Mouse (Mus musculus): ENCODE measurements around the gene Serpina3a. TPM values are rescaled to one million over a fixed set of nuclear protein-coding genes. Genes with fewer than 3 reads are reported as not detected.

Gene Serpina3a
- total RNA-seq, 2 experiments from 2014 or later = not detected

GRCm38 (mm10) chr12:104140543-104141103 is 28.1 kb downstream of the Serpina3a start:
- ATAC-seq (replicated peaks; ENCODE audit: low FRiP score, poor library complexity, severe bottlenecking) = no peak

GRCm38 (mm10) chr12:104141506-104141905 is 29.0 kb downstream of the Serpina3a start:
- ATAC-seq (replicated peaks; ENCODE audit: low FRiP score, poor library complexity, severe bottlenecking) = no peak

GRCm38 (mm10) chr12:104142427-104142826 is 29.9 kb downstream of the Serpina3a start:
- ATAC-seq (replicated peaks; ENCODE audit: low FRiP score, poor library complexity, severe bottlenecking) = no peak

DNA sequence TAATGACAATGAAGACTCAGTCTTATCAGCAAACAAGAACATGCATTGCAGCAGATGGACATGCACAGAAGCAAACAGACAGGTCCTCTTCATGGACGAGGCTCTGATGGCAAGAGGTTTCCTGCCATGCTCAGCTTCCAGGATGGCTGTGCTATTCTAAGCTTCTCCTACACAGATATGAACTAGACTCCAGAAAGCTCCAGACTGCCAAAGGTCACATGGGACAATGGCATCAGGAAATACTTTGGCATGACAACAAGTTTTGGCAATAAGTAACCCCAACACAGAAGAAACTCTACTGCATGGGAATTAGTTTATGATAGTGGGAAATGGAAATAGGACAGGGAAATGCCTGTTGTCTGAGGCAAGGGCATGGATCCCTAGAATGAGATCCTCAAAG is 30.8 kb downstream of the Serpina3a start:
- no peak for ATAC-seq (replicated peaks; ENCODE audit: low FRiP score, poor library complexity, severe bottlenecking)

DNA sequence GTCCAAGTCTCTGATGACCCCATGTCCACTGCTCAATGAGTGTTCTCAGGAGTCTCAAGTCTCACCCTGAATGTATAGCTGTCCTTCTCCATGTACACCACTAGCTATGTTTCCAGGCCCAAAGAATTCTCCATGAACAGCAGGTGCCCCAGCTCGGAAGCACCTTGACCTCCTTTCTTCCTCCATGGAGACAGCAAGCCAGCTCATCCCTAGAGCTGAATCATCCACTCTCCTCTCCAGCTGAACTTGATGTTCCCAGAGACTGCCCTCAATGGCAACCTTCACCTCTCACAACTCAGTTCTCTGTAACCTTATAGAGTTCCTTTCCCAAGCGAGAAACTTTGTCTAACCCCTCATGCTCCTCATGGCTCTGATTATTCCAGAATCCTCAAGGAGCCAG is 33.0 kb downstream of the Serpina3a start:
- no peak for ATAC-seq (replicated peaks; ENCODE audit: low FRiP score, poor library complexity, severe bottlenecking)

GRCm38 (mm10) chr12:104151989-104152388 is 39.5 kb downstream of the Serpina3a start:
- no peak for ATAC-seq (replicated peaks; ENCODE audit: low FRiP score, poor library complexity, severe bottlenecking)

DNA sequence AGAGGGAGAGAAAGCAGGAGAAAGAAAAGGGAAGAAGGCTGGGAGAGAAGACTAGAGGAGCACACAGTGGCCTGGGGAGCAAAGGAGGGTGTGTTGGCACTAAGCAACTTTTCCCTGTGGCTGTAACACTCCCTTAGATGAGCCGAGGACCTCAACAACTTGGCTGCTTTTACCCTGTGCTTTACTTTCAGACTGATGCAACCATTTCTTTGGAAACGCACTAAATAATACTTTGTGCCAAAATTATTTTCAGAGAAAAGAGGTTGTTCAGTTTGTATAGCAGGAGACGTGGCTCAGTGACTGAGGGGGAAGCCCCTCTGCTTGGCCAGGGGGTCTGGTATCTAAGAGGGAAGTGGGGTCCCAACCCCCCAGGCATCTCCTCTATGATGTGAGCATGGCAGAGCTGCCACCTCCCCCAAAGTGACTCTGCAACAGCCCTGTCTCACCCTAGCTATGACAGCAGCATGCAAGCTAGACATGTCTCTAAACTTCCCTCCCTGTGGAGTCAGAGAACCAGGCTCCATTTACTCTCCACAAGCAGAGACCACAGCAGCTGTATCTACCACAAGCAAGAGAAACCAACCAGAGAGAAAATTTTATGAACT is 40.6 kb downstream of the Serpina3a start:
- no peak for ATAC-seq (replicated peaks; ENCODE audit: low FRiP score, poor library complexity, severe bottlenecking)

GRCm38 (mm10) chr12:104153656-104154055 is 41.1 kb downstream of the Serpina3a start, which contains the start of gene Serpina3c:
Gene Serpina3c, minus strand, starts transcription at chr12:104153870.
- no peak for ATAC-seq (replicated peaks; ENCODE audit: low FRiP score, poor library complexity, severe bottlenecking)

Other genes with a start within 250 kb of the Serpina3a start
- gene Serpina1a, start 249.2 kb upstream of the Serpina3a start, total RNA-seq (2015; ENCODE audit: low replicate concordance) = not detected in 2 replicates
- not detected in 2 replicates for gene Serpina1a, start 249.2 kb upstream of the Serpina3a start, total RNA-seq (2017; ENCODE audit: low replicate concordance)
- gene Serpina1c, start 207.8 kb upstream of the Serpina3a start, total RNA-seq (2015; ENCODE audit: low replicate concordance) = not detected in 2 replicates
- not detected in 2 replicates for gene Serpina1c, start 207.8 kb upstream of the Serpina3a start, total RNA-seq (2017; ENCODE audit: low replicate concordance)
- gene Serpina1e, start 153.7 kb upstream of the Serpina3a start, total RNA-seq (2015; ENCODE audit: low replicate concordance) = not detected in 2 replicates
- not detected in 2 replicates for gene Serpina1e, start 153.7 kb upstream of the Serpina3a start, total RNA-seq (2017; ENCODE audit: low replicate concordance)
- gene Serpina11, start 122.8 kb upstream of the Serpina3a start, total RNA-seq (2015; ENCODE audit: low replicate concordance) = not detected in 2 replicates
- gene Serpina11, start 122.8 kb upstream of the Serpina3a start, total RNA-seq (2017; ENCODE audit: low replicate concordance) = not detected in 2 replicates
- not detected in 2 replicates for gene Serpina9, start 99.0 kb upstream of the Serpina3a start, total RNA-seq (2015; ENCODE audit: low replicate concordance)
- not detected in 2 replicates for gene Serpina9, start 99.0 kb upstream of the Serpina3a start, total RNA-seq (2017; ENCODE audit: low replicate concordance)
- not detected in 2 replicates for gene Serpina12, start 68.3 kb upstream of the Serpina3a start, total RNA-seq (2015; ENCODE audit: low replicate concordance)
- gene Serpina12, start 68.3 kb upstream of the Serpina3a start, total RNA-seq (2017; ENCODE audit: low replicate concordance) = not detected in 2 replicates
- not detected in 2 replicates for gene Serpina5, start 11.6 kb upstream of the Serpina3a start, total RNA-seq (2015; ENCODE audit: low replicate concordance)
- gene Serpina5, start 11.6 kb upstream of the Serpina3a start, total RNA-seq (2017; ENCODE audit: low replicate concordance) = not detected in 2 replicates
- gene Serpina3b, start 15.3 kb downstream of the Serpina3a start, total RNA-seq (2015; ENCODE audit: low replicate concordance) = not detected in 2 replicates
- gene Serpina3b, start 15.3 kb downstream of the Serpina3a start, total RNA-seq (2017; ENCODE audit: low replicate concordance) = not detected in 2 replicates
- gene Serpina3c, start 41.1 kb downstream of the Serpina3a start, total RNA-seq (2015; ENCODE audit: low replicate concordance) = not detected in 2 replicates
- not detected in 2 replicates for gene Serpina3c, start 41.1 kb downstream of the Serpina3a start, total RNA-seq (2017; ENCODE audit: low replicate concordance)
- gene Serpina3f, start 101.8 kb downstream of the Serpina3a start, total RNA-seq (2015; ENCODE audit: low replicate concordance) = not detected in 2 replicates
- gene Serpina3f, start 101.8 kb downstream of the Serpina3a start, total RNA-seq (2017; ENCODE audit: low replicate concordance) = 0.42 TPM in 1 of 2 replicates, not detected in the other
- gene Serpina3g, start 123.5 kb downstream of the Serpina3a start, total RNA-seq (2015; ENCODE audit: low replicate concordance) = 5.6 and 7.9 TPM in 2 replicates
- 2.6 and 6.6 TPM in 2 replicates for gene Serpina3g, start 123.5 kb downstream of the Serpina3a start, total RNA-seq (2017; ENCODE audit: low replicate concordance)
- gene Serpina3i, start 150.4 kb downstream of the Serpina3a start, total RNA-seq (2015; ENCODE audit: low replicate concordance) = not detected in 2 replicates
- gene Serpina3i, start 150.4 kb downstream of the Serpina3a start, total RNA-seq (2017; ENCODE audit: low replicate concordance) = not detected in 2 replicates
- gene Serpina3j, start 201.8 kb downstream of the Serpina3a start, total RNA-seq (2015; ENCODE audit: low replicate concordance) = not detected in 2 replicates
- gene Serpina3j, start 201.8 kb downstream of the Serpina3a start, total RNA-seq (2017; ENCODE audit: low replicate concordance) = not detected in 2 replicates
- gene Serpina3k, start 225.8 kb downstream of the Serpina3a start, total RNA-seq (2015; ENCODE audit: low replicate concordance) = not detected in 2 replicates
- not detected in 2 replicates for gene Serpina3k, start 225.8 kb downstream of the Serpina3a start, total RNA-seq (2017; ENCODE audit: low replicate concordance)
- not detected in 2 replicates for gene Serpina3m, start 225.8 kb downstream of the Serpina3a start, total RNA-seq (2015; ENCODE audit: low replicate concordance)
- not detected in 2 replicates for gene Serpina3m, start 225.8 kb downstream of the Serpina3a start, total RNA-seq (2017; ENCODE audit: low replicate concordance)

Data from erythroblast, adult 5-6 weeks (primary cell).